ENCODE assay signal across 18 mouse cellular contexts in genomic region chr4:54648254-54648653, GRCm38 (mm10).
DNase-seq lines count a peak whose midpoint lies in the region; ATAC-seq and TF ChIP-seq lines count a peak whose summit lies in the region.
"Had no signal": no experiment of that assay in that cellular context is flagged by ENCODE, and none has a peak within 500 bp of the region (broad histone marks: within the 10 kb centered on the region; RNA-seq: fewer than 3 reads in every experiment).

No protein-coding gene starts in this region.

- H3K4me2 ChIP-seq in heart, postnatal 0 days (ENCODE audit: low read depth, low read length): no peak overlapping the region
- H3K4me2 ChIP-seq: liver, embryonic 12.5 days; midbrain, embryonic 15.5 days; neural tube, embryonic 12.5 days had no signal

- 0 out of 2 replicates have a peak, but pooled peaks have one; percentile 14 for ATAC-seq in heart, postnatal 0 days (ENCODE audit: insufficient read depth, low read depth)
- ATAC-seq: forebrain, embryonic 16.5 days; inflammation-experienced regulatory T-cells, adult 6 months; liver, embryonic 12.5 days; midbrain, embryonic 15.5 days had no signal

- no peak for TF ChIP-seq POLR2A in kidney, adult 2 months (IDR thresholded peaks at IDR 0.05; ENCODE audit: low read depth, low read length)

- no peaks in the 10 kb centered on the region for H3K36me3 ChIP-seq in heart, postnatal 0 days (replicated peaks; ENCODE audit: control insufficient read depth, insufficient read depth, low read length)
- no peaks in the 10 kb centered on the region for H3K36me3 ChIP-seq in heart, embryonic 10.5 days
- no peaks in the 10 kb centered on the region for H3K36me3 ChIP-seq in kidney, adult 2 months (ENCODE audit: control insufficient read depth, insufficient read depth, low read length)
- H3K36me3 ChIP-seq: embryonic facial prominence, embryonic 10.5 days; limb, embryonic 10.5 days; liver, embryonic 12.5 days; midbrain, embryonic 15.5 days; neural tube, embryonic 12.5 days had no signal

- no peak overlapping the region for H3K9ac ChIP-seq in heart, postnatal 0 days (replicated peaks; ENCODE audit: low read depth, low read length)
- H3K9ac ChIP-seq: liver, embryonic 12.5 days; midbrain, embryonic 15.5 days; neural tube, embryonic 12.5 days had no signal

- H3K27me3 ChIP-seq in heart, postnatal 0 days (ENCODE audit: control insufficient read depth, insufficient read depth, low read length): no peaks in the 10 kb centered on the region
- no peaks in the 10 kb centered on the region for H3K27me3 ChIP-seq in heart, embryonic 10.5 days (ENCODE audit: insufficient read depth, poor library complexity, severe bottlenecking)
- H3K27me3 ChIP-seq in kidney, adult 2 months (replicated peaks; ENCODE audit: control insufficient read depth, insufficient read depth, low read length): no peaks in the 10 kb centered on the region
- H3K27me3 ChIP-seq: liver, embryonic 12.5 days; midbrain, embryonic 15.5 days; neural tube, embryonic 12.5 days had no signal

- H3K4me3 ChIP-seq in heart, postnatal 0 days (ENCODE audit: low read depth, low read length): no peak overlapping the region
- H3K4me3 ChIP-seq in heart, embryonic 10.5 days: no peak overlapping the region
- no peak overlapping the region for H3K4me3 ChIP-seq in kidney, adult 2 months (ENCODE audit: insufficient read depth, low read depth, low read length)
- H3K4me3 ChIP-seq: embryonic facial prominence, embryonic 10.5 days; erythroblast, embryonic 14.5 days; limb, embryonic 10.5 days; liver, embryonic 12.5 days; midbrain, embryonic 15.5 days; neural tube, embryonic 12.5 days had no signal

- no peak for TF ChIP-seq EP300 in heart, postnatal 0 days (IDR thresholded peaks at IDR 0.05; ENCODE audit: low read depth)

- peaks cover 14% of the 10 kb centered on the region for H3K4me1 ChIP-seq in heart, postnatal 0 days (ENCODE audit: control insufficient read depth, insufficient read depth)
- H3K4me1 ChIP-seq in heart, embryonic 10.5 days: peaks cover 16% of the 10 kb centered on the region
- no peaks in the 10 kb centered on the region for H3K4me1 ChIP-seq in kidney, adult 2 months (ENCODE audit: control insufficient read depth, insufficient read depth, low read length)
- H3K4me1 ChIP-seq: liver, embryonic 12.5 days had no signal

- no peaks in the 10 kb centered on the region for H3K9me3 ChIP-seq in heart, postnatal 0 days (replicated peaks; ENCODE audit: control insufficient read depth, low read length)
- no peaks in the 10 kb centered on the region for H3K9me3 ChIP-seq in heart, embryonic 10.5 days
- H3K9me3 ChIP-seq: embryonic facial prominence, embryonic 10.5 days; limb, embryonic 10.5 days; liver, embryonic 12.5 days; midbrain, embryonic 15.5 days; neural tube, embryonic 12.5 days had no signal

- no peak overlapping the region for H3K27ac ChIP-seq in heart, postnatal 0 days (ENCODE audit: low read depth)
- no peak overlapping the region for H3K27ac ChIP-seq in heart, embryonic 10.5 days
- H3K27ac ChIP-seq in kidney, adult 2 months (ENCODE audit: insufficient read depth, low read depth, low read length): no peak overlapping the region
- H3K27ac ChIP-seq: embryonic facial prominence, embryonic 10.5 days; limb, embryonic 10.5 days; liver, embryonic 12.5 days; macrophage; neural tube, embryonic 12.5 days had no signal

- no peak for TF ChIP-seq CTCF in heart, postnatal 0 days (IDR thresholded peaks at IDR 0.05; ENCODE audit: low read depth)
- no peak for TF ChIP-seq CTCF in kidney, adult 2 months (conservative IDR thresholded peaks at IDR 0.05; ENCODE audit: insufficient read depth, insufficient read length, low read depth, low read length)

- 34% methylated on average over 4 of the region's 4 CpGs for WGBS in heart, postnatal 0 days
- WGBS in heart, embryonic 10.5 days: 67% methylated on average over 4 of the region's 4 CpGs
- 50% methylated on average over 4 of the region's 4 CpGs for WGBS in kidney, adult 2 months

- DNase-seq in heart, postnatal 0 days (ENCODE audit: low spot score): no peak
- DNase-seq in heart, embryonic 10.5 days (ENCODE audit: low spot score): no peak
- peak; percentile 11 for DNase-seq in lung, postnatal 10 days
- DNase-seq in lung, postnatal 36 days: no peak
- DNase-seq in kidney, adult 2 months: peak; percentile 28
- DNase-seq in kidney, postnatal 14 days: peak; percentile 47
- DNase-seq in cerebellum, postnatal 4 days (ENCODE audit: low spot score in 2 of 2): no peak
- DNase-seq: cerebellum, adult 9-11 months; layer of hippocampus, postnatal 36 days had no signal

Comparison
In these comparisons a context has a peak if more than half of its experiments do, and no peak if none do; other contexts are left out.
1. DNase-seq: peak in lung, postnatal 10 days (single experiment), kidney, adult 2 months (single experiment) and kidney, postnatal 14 days (single experiment); none in heart, postnatal 0 days (single experiment), heart, embryonic 10.5 days (single experiment), lung, postnatal 36 days (single experiment) and cerebellum, postnatal 4 days (0 of 2).